Mouse (Mus musculus) embryonic facial prominence, embryonic 10.5 days (tissue): ENCODE data around the gene Insig1. TPM values are rescaled to one million over a fixed set of nuclear protein-coding genes. Genes with fewer than 3 reads are reported as not detected.

Source experiments
- DNase-seq: peaks from one replicate; pipeline ENCODE4 v3.0.0-alpha.2; 2017; ENCODE audit warnings: low spot score
- H3K27ac ChIP-seq: fragments of 300-500 bp; sonication (generic); replicated peaks from 2 replicates; pipeline ENCODE4 v1.5.1; 2016; ENCODE audit warnings: mild to moderate bottlenecking
- H3K27me3 ChIP-seq: fragments of 300-500 bp; sonication (generic); replicated peaks from 2 replicates; pipeline ENCODE4 v1.6.1; 2016; ENCODE audit warnings: low read depth, mild to moderate bottlenecking; ENCODE audit not compliant: poor library complexity, severe bottlenecking
- H3K36me3 ChIP-seq: fragments of 300-500 bp; sonication (generic); replicated peaks from 2 replicates; pipeline ENCODE4 v1.6.1; 2016; ENCODE audit warnings: mild to moderate bottlenecking, moderate library complexity
- H3K4me1 ChIP-seq: fragments of 300-500 bp; sonication (generic); 2 replicates; pipeline ENCODE4 v1.6.1; 2016
- H3K4me3 ChIP-seq: fragments of 300-500 bp; sonication (generic); 2 replicates; pipeline ENCODE4 v1.5.1; 2016; ENCODE audit warnings: mild to moderate bottlenecking, moderate library complexity
- H3K9me3 ChIP-seq: fragments of 300-500 bp; sonication (generic); 2 replicates; pipeline ENCODE4 v1.6.1; 2016; ENCODE audit warnings: mild to moderate bottlenecking
- WGBS: fragments of 180-500 bp; shearing (Covaris S2); methylation state at CpG from one replicate; pipeline ENCODE4 v1.1.7; 2016; 5-methylcytosine and 5-hydroxymethylcytosine counted together
- polyA plus RNA-seq: library from polyadenylated mRNA; unstranded; fragments of >200 nt; fragmentation: Nextera tagmentation; extraction: Ambion mirVana; gene quantifications from 2 replicates; pipeline ENCODE4 v1.2.1, GENCODE M21; 2016

Gene Insig1
- polyA plus RNA-seq, 1 experiment from 2014 or later: 88.0 TPM

DNA sequence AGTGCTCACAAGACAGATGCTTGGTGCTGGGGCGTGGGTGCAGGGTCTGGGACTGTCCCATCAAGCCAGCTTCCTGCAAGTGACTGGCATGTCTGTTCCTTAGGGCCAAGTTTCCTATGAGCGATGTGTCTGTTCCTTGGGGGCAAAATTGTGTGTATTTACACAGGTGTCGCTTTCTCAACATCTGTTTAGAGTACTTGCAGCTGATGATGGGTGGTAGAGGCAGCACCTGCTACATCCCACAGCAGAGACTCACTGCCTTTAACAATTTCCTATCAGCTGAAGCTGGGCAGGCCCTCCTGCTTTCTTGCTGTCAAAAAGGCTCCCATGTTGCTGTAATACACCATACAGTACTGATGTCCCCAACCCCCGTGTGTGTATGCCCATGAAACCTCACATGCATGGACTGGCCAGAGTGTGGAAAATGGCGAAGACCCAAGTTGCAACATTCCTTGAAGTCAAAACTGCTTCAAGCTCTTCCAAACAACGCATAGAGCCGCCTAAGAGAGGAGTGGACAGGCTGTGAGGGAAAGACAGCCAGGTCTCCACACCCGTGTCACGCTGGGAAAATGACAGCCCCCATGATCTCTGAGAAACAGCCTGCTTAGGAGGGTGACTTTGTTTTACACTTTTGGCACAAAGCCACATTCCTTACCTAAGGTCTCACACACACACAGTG is 875 bp upstream of the Insig1 start:
- no peak for DNase-seq
- Histone ChIP-seq H3K27me3 (no peaks in the 10 kb centered on the region), H3K9me3 (no peaks in the 10 kb centered on the region), H3K36me3 (peaks cover 28% of the 10 kb centered on the region), H3K27ac (peak overlapping the region; percentile 97), H3K4me3 (peak overlapping the region; percentile 89), H3K4me1 (peaks cover 52% of the 10 kb centered on the region)
- WGBS: 31% methylated on average over 9 of the region's 9 CpGs

DNA sequence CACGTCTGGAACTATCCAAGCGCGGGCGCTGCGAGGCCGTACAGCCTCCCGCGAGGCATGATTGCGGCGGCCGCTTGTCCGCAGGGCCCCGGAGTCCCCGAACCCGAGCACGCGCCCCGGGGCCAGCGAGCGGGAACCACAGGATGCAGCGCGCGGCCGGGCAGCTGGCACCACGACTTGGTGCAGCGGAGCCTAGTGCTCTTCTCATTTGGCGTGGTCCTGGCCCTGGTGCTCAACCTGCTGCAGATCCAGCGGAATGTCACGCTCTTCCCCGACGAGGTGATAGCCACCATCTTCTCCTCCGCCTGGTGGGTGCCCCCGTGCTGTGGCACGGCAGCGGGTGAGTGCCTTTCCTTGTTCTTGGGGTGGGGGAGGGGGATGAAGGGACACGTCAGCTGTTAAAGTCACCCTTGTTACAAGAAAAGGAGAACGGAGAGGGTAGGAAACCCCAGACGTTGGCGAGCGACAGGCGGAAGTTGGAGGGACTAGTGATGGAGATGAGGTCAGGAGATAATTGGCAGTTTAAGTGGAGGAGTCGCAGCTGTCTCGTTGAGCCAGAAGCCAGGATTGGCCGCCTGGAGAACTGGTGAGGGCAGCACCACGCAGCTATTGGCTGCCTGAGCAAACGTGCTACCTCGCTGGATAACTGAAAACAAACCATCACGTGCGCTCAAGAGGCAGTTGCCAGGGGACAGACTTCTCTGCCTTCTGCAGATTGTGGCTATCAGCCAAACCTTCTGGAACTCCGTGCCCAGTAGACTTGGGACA is 477 bp downstream of the Insig1 start:
- peaks cover 39% of the 10 kb centered on the region for H3K4me1 ChIP-seq

DNA sequence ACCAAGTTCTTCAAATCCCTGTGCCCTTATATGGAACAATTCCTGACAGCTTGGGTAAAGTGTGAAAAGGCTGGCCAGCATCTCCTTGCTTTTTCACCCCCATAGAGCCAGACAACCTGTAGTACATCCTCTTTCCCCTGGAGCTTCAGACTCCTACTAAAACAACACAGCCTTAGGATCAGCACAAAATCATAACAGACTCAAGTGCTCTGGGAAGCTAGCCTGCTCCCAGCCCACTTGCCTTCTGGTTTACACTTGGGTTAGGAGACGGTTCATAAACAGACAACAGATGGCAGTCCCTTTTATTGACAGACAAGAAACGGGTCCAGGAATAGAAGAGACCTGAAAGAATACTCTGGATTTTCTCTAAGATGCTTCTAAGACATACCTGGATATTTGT is 8.3 kb downstream of the Insig1 start:
- no peak for DNase-seq
- Histone ChIP-seq H3K4me1 (peaks cover 14% of the 10 kb centered on the region), H3K36me3 (peaks cover 48% of the 10 kb centered on the region), H3K4me3 (no peak overlapping the region), H3K27me3 (no peaks in the 10 kb centered on the region), H3K27ac (no peak overlapping the region), H3K9me3 (no peaks in the 10 kb centered on the region)
- 78% methylated on average over 2 of the region's 2 CpGs for WGBS

More for the DNA sequence above, 477 bp downstream of the Insig1 start:
- Histone ChIP-seq H3K27ac (peak overlapping the region; percentile 97), H3K4me3 (peak overlapping the region; percentile 89), H3K36me3 (peaks cover 41% of the 10 kb centered on the region), H3K9me3 (no peaks in the 10 kb centered on the region), H3K27me3 (no peaks in the 10 kb centered on the region)
- WGBS: under 1% methylated on average over 50 of the region's 50 CpGs
- peak; percentile 90 for DNase-seq

DNA sequence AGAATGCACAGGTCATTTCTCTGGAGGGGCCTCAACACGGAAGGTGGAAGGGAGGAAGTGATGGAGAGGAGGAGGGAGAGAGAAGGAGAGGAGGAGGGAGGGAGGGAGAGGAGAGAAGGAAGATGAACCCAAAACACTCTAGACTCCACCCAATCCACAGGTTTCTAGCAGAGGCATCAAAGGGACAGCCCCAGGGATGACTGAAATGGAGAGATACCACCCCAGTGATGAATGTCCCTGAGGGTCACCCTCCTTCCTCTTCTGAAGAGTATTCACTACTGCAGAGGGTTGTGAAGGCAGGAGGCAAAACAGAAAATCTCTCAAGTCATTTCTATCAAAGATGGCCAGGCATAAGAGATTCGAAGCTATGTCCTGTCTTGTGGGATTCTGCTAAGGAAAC is 10.0 kb downstream of the Insig1 start:
- Histone ChIP-seq H3K27ac (no peak overlapping the region), H3K9me3 (no peaks in the 10 kb centered on the region), H3K4me1 (peaks cover 14% of the 10 kb centered on the region), H3K36me3 (peaks cover 31% of the 10 kb centered on the region), H3K27me3 (no peaks in the 10 kb centered on the region), H3K4me3 (no peak overlapping the region)
- 85% methylated on average over 2 of the region's 2 CpGs for WGBS
- DNase-seq: no peak

DNA sequence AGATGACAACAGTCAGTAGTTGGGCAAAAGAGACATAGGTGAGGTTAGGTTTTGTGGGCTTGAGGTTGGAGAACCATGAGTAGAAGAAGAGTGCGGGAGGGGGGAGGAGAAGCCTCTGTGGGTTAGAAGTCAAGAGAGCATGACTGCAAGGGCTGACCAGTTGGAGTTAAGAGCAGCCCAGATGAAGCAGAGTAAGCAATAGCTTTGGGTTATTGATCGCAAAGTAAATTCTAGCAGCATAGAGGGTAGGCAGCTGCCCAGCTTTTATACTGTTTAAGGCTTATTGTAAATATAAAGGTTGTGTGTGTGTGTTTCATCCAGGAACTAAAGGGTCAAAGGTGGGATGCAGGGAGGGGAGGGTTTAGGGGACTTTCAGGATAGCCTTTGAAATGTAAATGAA is 10.7 kb downstream of the Insig1 start:
- no peak for DNase-seq
- H3K36me3 ChIP-seq: peaks cover 24% of the 10 kb centered on the region
- H3K4me3 ChIP-seq: no peak overlapping the region
- WGBS: 91% methylated on average over 2 of the region's 2 CpGs
- H3K4me1 ChIP-seq: peaks cover 14% of the 10 kb centered on the region
- H3K27me3 ChIP-seq: no peaks in the 10 kb centered on the region
- no peak overlapping the region for H3K27ac ChIP-seq
- no peaks in the 10 kb centered on the region for H3K9me3 ChIP-seq

DNA sequence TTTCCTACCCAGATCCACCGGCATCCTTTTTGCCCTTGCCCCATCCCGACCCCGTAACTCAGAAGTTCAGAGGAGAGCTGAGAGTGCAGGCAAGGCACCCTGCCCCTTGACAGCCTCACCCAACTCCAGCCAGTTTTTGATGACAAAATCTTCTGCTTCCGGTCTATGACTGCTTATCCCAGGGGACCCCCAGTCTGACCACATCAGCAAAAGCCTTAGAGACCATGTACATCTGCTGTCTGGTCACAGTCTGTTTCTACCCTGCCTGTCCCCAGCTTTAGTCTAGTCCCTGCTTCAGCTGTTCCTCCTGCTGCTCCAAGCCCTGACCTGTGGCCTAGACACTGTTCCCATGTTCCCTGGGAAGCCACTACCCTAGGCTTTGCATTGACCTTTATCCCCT is 11.1 kb downstream of the Insig1 start:
- Histone ChIP-seq H3K27ac (no peak overlapping the region), H3K27me3 (no peaks in the 10 kb centered on the region), H3K4me1 (peaks cover 14% of the 10 kb centered on the region), H3K36me3 (peaks cover 19% of the 10 kb centered on the region), H3K9me3 (no peaks in the 10 kb centered on the region), H3K4me3 (no peak overlapping the region)
- 73% methylated on average over 4 of the region's 4 CpGs for WGBS
- DNase-seq: no peak

DNA sequence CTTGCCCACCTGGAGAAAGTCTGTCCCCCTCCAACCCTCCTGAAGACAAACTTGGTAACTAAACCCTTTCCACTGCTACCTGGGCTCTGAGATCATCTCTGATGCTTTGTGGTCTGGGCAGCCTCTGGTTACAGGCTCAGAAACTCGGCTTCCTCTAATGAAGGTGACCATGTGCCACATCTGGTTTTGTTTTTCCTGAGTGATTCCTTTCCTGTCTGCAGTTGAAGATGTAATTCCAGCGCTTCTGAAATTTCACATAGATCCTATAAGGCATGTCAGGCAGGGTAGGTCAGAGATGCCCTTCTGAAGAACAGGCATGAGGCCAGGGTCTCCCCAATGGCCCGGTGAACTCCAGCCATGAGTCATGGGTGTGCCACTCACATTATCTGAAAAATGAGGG is 11.6 kb downstream of the Insig1 start:
- H3K4me3 ChIP-seq: no peak overlapping the region
- H3K27ac ChIP-seq: no peak overlapping the region
- H3K9me3 ChIP-seq: no peaks in the 10 kb centered on the region
- WGBS: 49% methylated on average over 3 of the region's 3 CpGs
- DNase-seq: peak; percentile 24
- H3K4me1 ChIP-seq: peaks cover 14% of the 10 kb centered on the region
- H3K36me3 ChIP-seq: peaks cover 17% of the 10 kb centered on the region
- H3K27me3 ChIP-seq: no peaks in the 10 kb centered on the region

DNA sequence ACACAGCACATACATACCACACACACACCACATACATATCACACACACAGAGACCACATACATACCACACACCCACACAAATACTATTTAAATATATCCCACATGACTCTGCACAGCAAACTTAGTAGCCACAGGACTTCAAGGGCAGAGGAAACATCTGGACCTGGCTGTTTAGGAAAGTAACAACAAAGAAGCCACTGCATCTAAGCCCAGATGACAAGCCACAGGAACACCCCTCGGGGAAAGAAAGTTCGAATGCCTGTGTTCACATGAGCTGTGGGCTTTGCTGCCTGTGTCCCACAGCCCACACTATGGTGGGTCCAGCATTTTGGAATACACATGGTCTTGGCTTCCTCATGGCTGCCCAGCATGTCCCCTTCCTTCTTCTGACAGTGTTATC is 13.6 kb downstream of the Insig1 start:
- DNase-seq: no peak
- H3K4me3 ChIP-seq: no peak overlapping the region
- H3K4me1 ChIP-seq: peaks cover 14% of the 10 kb centered on the region
- 0 out of 2 replicates have a peak, but pooled peaks cover 3% of the 10 kb centered on the region for H3K36me3 ChIP-seq
- H3K9me3 ChIP-seq: no peaks in the 10 kb centered on the region
- H3K27me3 ChIP-seq: no peaks in the 10 kb centered on the region
- no peak overlapping the region for H3K27ac ChIP-seq
- WGBS: 65% methylated on average over 2 of the region's 2 CpGs

DNA sequence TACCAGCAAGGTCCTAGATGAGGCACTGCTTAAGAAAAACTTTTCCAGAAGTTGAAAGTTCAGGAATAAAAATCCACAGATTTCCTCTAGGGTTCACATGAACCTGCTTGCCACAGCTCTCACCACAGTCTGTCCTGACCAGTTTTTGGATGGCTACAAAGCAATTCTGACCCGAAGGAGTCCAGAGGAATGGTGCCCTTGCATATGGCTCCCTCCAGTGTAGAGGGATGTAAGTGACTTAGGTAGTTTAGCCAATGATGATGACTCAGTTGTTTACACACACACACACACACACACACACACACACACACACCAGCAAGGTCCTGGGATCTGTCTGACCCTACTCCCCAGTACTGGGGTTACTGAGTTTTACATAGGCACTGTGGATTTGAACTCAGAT is 19.4 kb downstream of the Insig1 start:
- Histone ChIP-seq H3K27me3 (no peaks in the 10 kb centered on the region), H3K4me1 (no peaks in the 10 kb centered on the region), H3K4me3 (no peak overlapping the region), H3K9me3 (no peaks in the 10 kb centered on the region), H3K27ac (no peak overlapping the region), H3K36me3 (no peaks in the 10 kb centered on the region)
- 59% methylated on average over 1 of the region's 1 CpGs for WGBS
- no peak for DNase-seq

DNA sequence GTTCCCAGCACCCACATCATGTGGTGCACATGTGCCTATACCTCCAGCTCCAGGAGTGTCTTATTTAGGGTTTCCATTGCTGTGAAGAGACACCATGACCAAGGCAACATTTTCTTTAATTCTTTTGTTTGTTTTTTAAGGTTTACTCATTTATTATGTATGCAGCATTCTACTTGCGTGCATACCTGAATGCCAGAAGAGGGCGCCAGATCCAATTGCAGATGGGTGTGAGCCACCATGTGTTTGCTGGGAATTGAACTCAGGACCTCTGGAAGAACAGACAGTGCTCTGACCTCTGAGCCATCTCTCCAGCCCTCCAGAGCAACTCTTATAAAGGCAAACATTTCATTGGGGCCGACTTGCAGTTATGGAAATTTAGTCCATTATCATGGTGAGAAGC is 21.2 kb downstream of the Insig1 start:
- Histone ChIP-seq H3K4me1 (no peaks in the 10 kb centered on the region), H3K4me3 (no peak overlapping the region), H3K27ac (no peak overlapping the region), H3K27me3 (no peaks in the 10 kb centered on the region), H3K36me3 (no peaks in the 10 kb centered on the region), H3K9me3 (no peaks in the 10 kb centered on the region)
- no peak for DNase-seq
- 85% methylated on average over 3 of the region's 3 CpGs for WGBS

DNA sequence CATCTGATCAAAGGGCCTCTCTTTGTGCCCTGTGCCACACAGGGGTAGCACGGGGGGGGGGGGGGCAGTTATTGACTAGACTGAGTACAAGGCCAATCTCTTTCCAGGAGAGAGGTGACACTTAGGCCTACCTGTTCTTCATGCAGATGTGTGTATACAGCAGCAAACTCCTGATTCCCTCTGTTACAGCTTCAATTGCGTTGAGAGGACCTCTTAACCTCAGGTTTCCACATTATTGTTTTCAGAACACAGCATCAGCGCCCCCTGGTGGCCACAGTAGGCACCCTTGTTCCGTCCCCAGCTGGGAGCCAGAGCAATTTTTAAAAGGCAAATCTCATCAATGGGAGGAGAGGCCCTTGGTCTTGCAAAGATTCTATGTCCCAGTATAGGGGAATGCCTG is 22.7 kb downstream of the Insig1 start:
- Histone ChIP-seq H3K9me3 (no peaks in the 10 kb centered on the region), H3K4me1 (no peaks in the 10 kb centered on the region), H3K4me3 (no peak overlapping the region), H3K36me3 (no peaks in the 10 kb centered on the region), H3K27ac (no peak overlapping the region), H3K27me3 (no peaks in the 10 kb centered on the region)
- DNase-seq: peak; percentile 86
- 24% methylated on average over 4 of the region's 4 CpGs for WGBS

DNA sequence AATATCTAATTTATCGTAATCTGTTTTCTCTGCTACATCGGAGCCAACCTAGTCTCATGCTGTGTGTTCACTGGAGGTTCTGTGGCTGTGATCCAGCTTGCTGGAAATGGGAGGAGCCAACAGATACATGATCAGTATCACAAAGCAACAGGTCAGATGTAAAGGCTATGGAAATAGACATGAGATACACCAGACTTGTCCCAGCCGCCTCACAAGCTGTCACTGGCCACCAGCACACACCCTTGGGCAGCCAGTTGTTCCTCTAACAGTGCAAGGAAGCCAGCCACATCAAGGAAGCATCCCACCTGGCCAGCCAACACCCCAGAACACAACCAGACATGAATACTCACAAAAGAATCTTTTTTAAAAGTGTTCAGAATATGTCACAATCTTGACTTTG is 23.2 kb downstream of the Insig1 start:
- DNase-seq: no peak
- Histone ChIP-seq H3K27me3 (no peaks in the 10 kb centered on the region), H3K4me3 (no peak overlapping the region), H3K4me1 (no peaks in the 10 kb centered on the region), H3K9me3 (no peaks in the 10 kb centered on the region), H3K27ac (no peak overlapping the region), H3K36me3 (no peaks in the 10 kb centered on the region)
- WGBS: 77% methylated on average over 3 of the region's 3 CpGs

DNA sequence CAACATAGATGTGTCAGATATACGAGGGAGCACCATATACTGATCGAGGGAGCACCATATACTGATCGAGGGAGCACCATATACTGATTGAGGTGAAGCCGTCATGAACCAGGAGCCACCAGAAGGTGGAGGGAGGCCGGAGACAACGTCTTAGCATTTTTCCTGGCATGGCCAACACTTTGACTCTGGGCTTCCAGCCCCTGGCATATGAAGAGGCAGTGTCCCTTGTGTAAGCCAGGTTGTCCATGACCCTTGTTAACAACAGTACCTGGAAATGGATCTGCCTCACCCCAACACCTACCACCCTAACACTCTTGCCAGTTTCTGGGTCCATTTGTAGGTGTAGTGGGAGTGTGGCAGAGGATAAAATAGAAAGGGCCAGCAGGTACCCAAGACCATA is 23.7 kb downstream of the Insig1 start:
- WGBS: 79% methylated on average over 6 of the region's 6 CpGs
- no peak for DNase-seq
- H3K36me3 ChIP-seq: no peaks in the 10 kb centered on the region
- H3K4me1 ChIP-seq: no peaks in the 10 kb centered on the region
- H3K27me3 ChIP-seq: no peaks in the 10 kb centered on the region
- H3K4me3 ChIP-seq: no peak overlapping the region
- no peak overlapping the region for H3K27ac ChIP-seq
- no peaks in the 10 kb centered on the region for H3K9me3 ChIP-seq
